Mouse (Mus musculus) megakaryocyte, embryonic 14.5 days (primary cell): Measurements from ENCODE around the gene Cenpj. TPM values are rescaled to one million over a fixed set of nuclear protein-coding genes. Genes with fewer than 3 reads are reported as not detected.

Experiments
- H3K27me3 ChIP-seq: replicated peaks from 2 replicates; pipeline ENCODE3; 2012; ENCODE audit warnings: inconsistent platforms
- H3K36me3 ChIP-seq: replicated peaks from 2 replicates; pipeline ENCODE3; 2012; ENCODE audit warnings: low read length, inconsistent platforms, mixed read lengths
- H3K4me1 ChIP-seq: 2 replicates; pipeline ENCODE4 v1.6.1; 2012; ENCODE audit warnings: inconsistent platforms
- H3K4me3 ChIP-seq: replicated peaks from 2 replicates; pipeline ENCODE3; 2012; ENCODE audit warnings: moderate library complexity, mild to moderate bottlenecking, inconsistent platforms
- H3K9me3 ChIP-seq: 2 replicates; pipeline ENCODE4 v1.6.1; 2012; ENCODE audit warnings: inconsistent platforms
- FLI1 ChIP-seq: IDR thresholded peaks from 2 replicates; pipeline ENCODE4 v1.6.1; 2012; ENCODE audit warnings: low read length, inconsistent platforms, mixed read lengths
- GATA1 ChIP-seq: IDR thresholded peaks from 3 replicates; pipeline ENCODE4 v1.6.1; 2012; ENCODE audit warnings: mixed read lengths, low read length, inconsistent platforms, borderline replicate concordance
- polyA plus RNA-seq: library from polyadenylated mRNA; stranded (reverse); fragments of >175 nt; gene quantifications from 2 replicates; pipeline ENCODE4 v1.2.3, GENCODE M21; 2012; ENCODE audit warnings: low replicate concordance; ENCODE audit not compliant: insufficient read depth

The Cenpj gene
- polyA plus RNA-seq, 1 experiment: 1.4 TPM

DNA sequence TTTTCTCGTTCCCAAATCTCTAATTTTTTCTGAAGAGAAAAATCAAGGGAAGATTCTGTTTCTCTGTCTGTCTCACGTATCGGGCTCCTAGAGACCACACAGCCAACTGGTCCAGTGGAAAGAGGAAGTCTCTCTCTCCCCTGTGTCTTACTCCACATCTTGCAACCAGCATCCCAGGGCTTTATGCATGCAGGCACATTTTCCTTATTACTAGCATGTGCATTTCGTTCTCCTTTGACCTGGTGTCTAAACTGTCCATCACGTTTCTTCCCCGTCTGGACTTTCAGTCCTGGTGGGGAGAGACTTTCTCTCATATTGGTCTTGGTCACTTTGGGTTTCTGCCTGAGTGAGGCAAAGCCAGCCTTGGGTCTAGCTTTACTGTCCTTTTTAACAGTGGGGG lies 22.3 kb downstream of the Cenpj start:
- no peak overlapping the region for H3K4me3 ChIP-seq
- TF ChIP-seq GATA1 (no peak), FLI1 (no peak)
- H3K27me3 ChIP-seq: no peaks in the 10 kb centered on the region
- no peaks in the 10 kb centered on the region for H3K4me1 ChIP-seq
- peaks cover 87% of the 10 kb centered on the region for H3K36me3 ChIP-seq
- H3K9me3 ChIP-seq: no peaks in the 10 kb centered on the region

DNA sequence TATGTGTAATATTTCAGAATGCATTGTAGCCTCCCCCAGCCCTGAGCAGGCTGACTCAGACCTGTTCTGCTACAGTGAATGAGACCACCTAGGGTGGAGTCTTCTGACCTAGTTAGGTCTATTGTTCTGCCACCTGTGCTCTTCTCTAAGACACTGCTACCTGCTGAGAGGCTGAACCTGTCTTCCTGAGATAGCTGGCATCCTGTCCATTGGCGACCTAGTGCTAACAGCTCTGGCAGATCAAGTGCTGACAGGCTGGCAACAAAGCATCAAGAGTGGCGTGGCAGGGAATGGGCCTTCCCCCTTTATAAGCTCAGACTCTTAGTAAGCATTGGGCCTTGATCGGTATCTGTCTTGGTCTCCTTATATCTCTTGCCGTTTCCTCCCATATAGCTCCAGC lies 24.3 kb downstream of the Cenpj start:
- TF ChIP-seq GATA1 (no peak), FLI1 (no peak)
- Histone ChIP-seq H3K4me3 (no peak overlapping the region), H3K4me1 (no peaks in the 10 kb centered on the region), H3K27me3 (no peaks in the 10 kb centered on the region), H3K9me3 (no peaks in the 10 kb centered on the region), H3K36me3 (peaks cover 81% of the 10 kb centered on the region)

DNA sequence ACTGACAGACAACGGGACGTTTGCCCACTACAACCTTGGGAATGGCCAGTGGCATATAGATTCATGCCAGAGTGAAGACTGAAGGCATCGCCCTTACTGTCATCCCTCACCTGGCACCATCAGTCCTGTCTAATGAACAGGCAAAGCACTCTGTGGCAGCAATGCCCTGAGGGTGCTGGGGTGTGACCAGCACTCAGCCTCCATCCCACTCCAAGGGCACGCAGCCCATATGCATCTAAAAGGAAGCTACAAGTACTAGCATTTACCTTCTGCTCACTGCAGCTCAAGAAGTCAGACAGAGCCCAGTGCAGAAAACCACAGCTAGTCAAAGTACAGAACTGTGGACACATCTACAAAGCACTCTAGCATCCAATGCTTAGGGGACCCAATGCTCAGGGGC lies 29.7 kb downstream of the Cenpj start:
- no peaks in the 10 kb centered on the region for H3K27me3 ChIP-seq
- peaks cover 70% of the 10 kb centered on the region for H3K36me3 ChIP-seq
- TF ChIP-seq GATA1 (no peak), FLI1 (no peak)

DNA sequence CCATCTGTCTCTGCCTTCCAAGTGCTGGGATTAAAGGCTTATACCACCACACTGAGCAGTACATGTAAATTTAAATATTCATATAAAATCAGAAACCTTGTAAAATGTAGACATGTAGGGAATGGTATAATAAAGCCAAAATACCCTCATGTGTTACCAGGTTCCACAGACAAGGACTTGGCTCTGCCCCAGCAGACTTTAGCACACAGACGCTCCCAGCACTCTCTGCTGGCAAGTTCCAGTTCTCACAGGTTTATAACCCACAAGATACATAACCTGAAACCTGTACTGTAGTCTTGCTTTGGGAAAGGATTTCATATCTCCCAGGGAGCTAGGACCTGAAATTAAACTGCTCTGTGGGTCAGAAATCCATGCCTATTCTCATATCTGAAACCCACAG lies 30.3 kb downstream of the Cenpj start:
- no peak overlapping the region for H3K4me3 ChIP-seq
- no peaks in the 10 kb centered on the region for H3K4me1 ChIP-seq
- H3K36me3 ChIP-seq: peaks cover 66% of the 10 kb centered on the region
- no peaks in the 10 kb centered on the region for H3K9me3 ChIP-seq
- TF ChIP-seq FLI1: no peak
- TF ChIP-seq GATA1: no peak
- H3K27me3 ChIP-seq: no peaks in the 10 kb centered on the region

More for the DNA sequence above, 29.7 kb downstream of the Cenpj start:
- Histone ChIP-seq H3K4me3 (no peak overlapping the region), H3K9me3 (no peaks in the 10 kb centered on the region), H3K4me1 (no peaks in the 10 kb centered on the region)

DNA sequence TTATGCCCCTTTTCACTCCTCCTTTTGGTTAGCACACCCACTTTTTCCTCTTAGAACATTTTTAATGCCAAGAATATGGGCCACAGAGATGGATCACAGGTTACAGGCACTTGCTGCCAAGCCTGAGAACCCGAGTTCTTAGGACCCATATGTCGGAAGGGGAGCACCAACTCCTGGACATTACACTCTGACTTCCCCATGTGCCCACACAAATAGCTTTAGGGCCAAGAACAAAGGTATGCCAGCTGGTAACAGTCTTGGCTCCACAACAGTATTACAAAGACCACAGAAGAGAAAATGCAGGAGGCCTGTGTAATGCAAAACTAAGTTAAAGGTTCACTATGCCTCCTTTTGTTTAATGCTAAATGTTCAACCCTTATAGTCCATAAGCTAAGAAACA lies 44.4 kb downstream of the Cenpj start:
- peaks cover 9% of the 10 kb centered on the region for H3K4me1 ChIP-seq
- no peak overlapping the region for H3K4me3 ChIP-seq
- H3K27me3 ChIP-seq: no peaks in the 10 kb centered on the region
- TF ChIP-seq FLI1 (no peak), GATA1 (no peak)
- peaks cover 88% of the 10 kb centered on the region for H3K36me3 ChIP-seq
- no peaks in the 10 kb centered on the region for H3K9me3 ChIP-seq

DNA sequence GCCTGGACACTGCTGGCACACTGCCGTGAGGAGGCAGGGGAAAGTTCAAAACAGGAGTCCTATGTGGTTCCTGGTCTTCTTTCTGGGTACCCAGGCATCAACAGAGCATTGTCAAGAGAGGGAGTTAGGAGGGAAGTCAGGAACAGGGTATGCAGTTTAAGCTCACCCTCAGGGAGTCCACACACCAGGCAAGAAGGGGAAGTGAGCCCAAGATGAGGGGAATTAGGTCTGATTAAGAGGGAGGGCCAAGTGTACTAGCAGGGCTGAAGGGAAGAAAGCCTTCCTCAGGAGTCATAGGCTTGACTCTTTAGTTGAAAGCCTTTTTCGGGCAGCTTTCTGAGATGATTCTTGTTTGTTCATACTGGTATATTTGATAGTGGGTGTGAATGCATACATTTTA lies 60.5 kb downstream of the Cenpj start:
- TF ChIP-seq FLI1 (no peak), GATA1 (no peak)
- Histone ChIP-seq H3K4me3 (no peak overlapping the region), H3K36me3 (no peaks in the 10 kb centered on the region), H3K27me3 (peaks cover 9% of the 10 kb centered on the region), H3K4me1 (no peaks in the 10 kb centered on the region), H3K9me3 (no peaks in the 10 kb centered on the region)

DNA sequence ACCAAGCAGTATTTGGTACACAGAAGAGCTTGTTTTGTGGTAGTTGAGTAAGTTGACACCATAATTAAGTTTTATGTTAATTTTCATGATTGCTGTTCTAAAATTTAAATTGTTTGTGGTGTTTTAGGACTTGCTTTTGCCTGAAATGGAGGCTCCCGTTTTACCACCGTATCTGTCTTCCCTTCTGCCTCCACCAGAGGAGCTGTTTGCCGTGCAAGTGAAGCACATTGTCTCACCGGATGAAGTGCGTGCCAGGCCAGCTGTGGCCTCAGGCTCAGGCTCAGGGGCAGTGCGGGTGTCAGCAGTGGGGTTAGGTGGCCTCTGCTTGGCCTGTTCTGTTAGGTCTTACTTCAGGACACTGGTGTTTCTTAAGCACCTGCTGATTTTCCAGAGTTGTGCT lies 63.1 kb downstream of the Cenpj start:
- no peaks in the 10 kb centered on the region for H3K9me3 ChIP-seq
- peaks cover under 1% of the 10 kb centered on the region; the same call in 1 of the 2 replicates for H3K4me1 ChIP-seq
- TF ChIP-seq FLI1: no peak
- no peak for TF ChIP-seq GATA1
- H3K27me3 ChIP-seq: peaks cover 9% of the 10 kb centered on the region
- H3K4me3 ChIP-seq: no peak overlapping the region
- H3K36me3 ChIP-seq: no peaks in the 10 kb centered on the region

DNA sequence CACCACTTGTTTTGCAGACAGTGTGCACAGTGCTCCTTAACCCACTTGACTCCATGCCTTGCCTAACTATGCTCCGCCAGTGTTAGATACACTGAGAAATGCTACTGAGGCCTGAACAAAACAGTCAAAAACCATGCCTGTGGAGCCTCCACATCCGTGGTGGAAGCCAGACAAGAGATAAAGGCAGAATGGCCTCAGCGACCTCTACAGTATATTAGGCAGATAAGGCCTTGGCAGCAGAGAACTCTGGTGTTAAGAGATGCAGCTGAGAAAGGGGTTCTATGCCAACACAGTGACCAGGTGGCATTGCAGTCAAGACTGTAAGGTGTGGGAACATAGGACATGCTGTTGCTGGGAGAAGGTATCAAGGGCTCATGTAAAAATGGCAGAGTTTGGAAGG lies 68.5 kb downstream of the Cenpj start:
- Histone ChIP-seq H3K4me1 (peaks cover 11% of the 10 kb centered on the region), H3K9me3 (no peaks in the 10 kb centered on the region), H3K4me3 (no peak overlapping the region), H3K36me3 (no peaks in the 10 kb centered on the region), H3K27me3 (no peaks in the 10 kb centered on the region)
- TF ChIP-seq GATA1 (no peak), FLI1 (no peak)

DNA sequence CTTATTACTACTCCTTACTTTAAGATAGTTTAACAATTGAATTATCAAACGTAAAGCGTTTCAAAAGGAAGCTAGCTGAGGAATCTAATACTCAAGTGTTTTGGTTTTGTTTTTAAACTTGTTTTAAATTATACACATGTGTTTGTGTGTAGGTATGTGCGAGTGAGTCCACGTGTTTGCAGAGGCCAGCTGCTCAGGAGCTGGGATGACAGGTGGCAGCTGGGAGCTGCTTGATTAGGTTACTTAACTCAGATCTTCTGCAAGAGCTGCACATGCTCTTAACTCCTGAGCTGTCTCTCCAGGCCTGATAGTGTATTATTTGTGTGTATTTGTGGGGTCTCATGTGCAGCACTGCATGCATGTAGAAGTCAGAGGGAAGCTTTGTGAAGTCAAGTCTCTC lies 72.8 kb downstream of the Cenpj start:
- peaks cover 11% of the 10 kb centered on the region for H3K4me1 ChIP-seq
- no peak overlapping the region for H3K4me3 ChIP-seq
- TF ChIP-seq GATA1: no peak
- no peak for TF ChIP-seq FLI1
- H3K27me3 ChIP-seq: peaks cover 2% of the 10 kb centered on the region
- H3K9me3 ChIP-seq: no peaks in the 10 kb centered on the region
- H3K36me3 ChIP-seq: no peaks in the 10 kb centered on the region

DNA sequence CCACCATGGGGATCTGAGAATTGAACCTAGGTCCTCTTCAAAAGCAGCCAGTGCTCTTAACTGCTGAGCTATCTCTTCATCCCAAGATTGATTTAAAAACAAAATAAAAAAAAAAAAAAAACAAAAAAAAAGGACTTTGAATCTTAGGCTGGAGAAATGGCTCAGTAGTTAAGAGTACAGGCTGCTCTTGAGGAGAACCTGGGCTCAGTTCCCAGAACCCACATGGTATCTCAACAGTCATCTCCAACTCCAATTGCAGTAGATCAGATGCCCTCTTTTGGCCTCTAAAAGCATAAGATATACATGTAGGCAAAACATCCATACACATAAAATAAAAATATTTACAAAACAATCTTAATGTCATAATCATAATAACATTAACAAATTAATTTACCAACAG lies 85.4 kb downstream of the Cenpj start:
- H3K4me1 ChIP-seq: no peaks in the 10 kb centered on the region
- no peak overlapping the region for H3K4me3 ChIP-seq
- no peaks in the 10 kb centered on the region for H3K27me3 ChIP-seq
- no peaks in the 10 kb centered on the region for H3K36me3 ChIP-seq
- TF ChIP-seq FLI1 (no peak), GATA1 (no peak)
- no peaks in the 10 kb centered on the region for H3K9me3 ChIP-seq

Other genes with a start within 250 kb of the Cenpj start
- not detected in 2 replicates for gene Atp12a, start 210.4 kb downstream of the Cenpj start, polyA plus RNA-seq
- gene Rnf17, start 172.8 kb downstream of the Cenpj start, polyA plus RNA-seq: not detected in 2 replicates
- 1.8 and 2.4 TPM in 2 replicates for gene Parp4, start 194 bp upstream of the Cenpj start, polyA plus RNA-seq
- 1.9 and 5.5 TPM in 2 replicates for gene Mphosph8, start 92.8 kb upstream of the Cenpj start, polyA plus RNA-seq
- gene Pspc1, start 202.9 kb upstream of the Cenpj start, polyA plus RNA-seq: 1.7 and 4.4 TPM in 2 replicates
- gene Zmym5, start 236.3 kb upstream of the Cenpj start, polyA plus RNA-seq: 0.67 and 1.5 TPM in 2 replicates